Mouse (Mus musculus) lung, embryonic 14.5 days (tissue): ENCODE measurements around the gene 9130213A22Rik. TPM values are rescaled to one million over a fixed set of nuclear protein-coding genes. Genes with fewer than 3 reads are reported as not detected.

Experiments used
- ATAC-seq: fragments of 200-750 bp; cut with Nextera tagmentation; 2 replicates; pipeline ENCODE4 v1.8.0; 2017; ENCODE audit warnings: mild to moderate bottlenecking, moderate TSS enrichment, moderate library complexity; ENCODE audit not compliant: insufficient read depth
- DNase-seq: peaks from one replicate; pipeline ENCODE4 v3.0.0-alpha.2; 2015
- H3K27ac ChIP-seq: fragments of 300-500 bp; sonication (generic); 2 replicates; pipeline ENCODE4 v1.5.1; 2014; ENCODE audit warnings: low read depth, mild to moderate bottlenecking, moderate library complexity
- H3K27me3 ChIP-seq: fragments of 300-500 bp; sonication (generic); 2 replicates; pipeline ENCODE4 v1.6.1; 2014; ENCODE audit warnings: low read length, control low read depth; ENCODE audit not compliant: insufficient read depth
- H3K36me3 ChIP-seq: fragments of 300-500 bp; sonication (generic); 2 replicates; pipeline ENCODE4 v1.6.1; 2014; ENCODE audit warnings: control low read depth; ENCODE audit not compliant: insufficient read depth
- H3K4me1 ChIP-seq: fragments of 300-500 bp; sonication (generic); 2 replicates; pipeline ENCODE4 v1.6.1; 2014; ENCODE audit warnings: antibody characterized with exemption, control low read depth; ENCODE audit not compliant: insufficient read depth
- H3K4me2 ChIP-seq: fragments of 300-500 bp; sonication (generic); 2 replicates; pipeline ENCODE4 v1.6.1; 2014; ENCODE audit warnings: mild to moderate bottlenecking
- H3K4me3 ChIP-seq: fragments of 300-500 bp; sonication (generic); 2 replicates; pipeline ENCODE4 v1.5.1; 2014; ENCODE audit warnings: low read depth, low read length
- H3K9ac ChIP-seq: fragments of 300-500 bp; sonication (generic); 2 replicates; pipeline ENCODE4 v1.6.1; 2014
- H3K9me3 ChIP-seq: fragments of 300-500 bp; sonication (generic); 2 replicates; pipeline ENCODE4 v1.6.1; 2016; ENCODE audit warnings: low read depth, low read length, control low read depth
- CTCF ChIP-seq: IDR thresholded peaks from 2 replicates; pipeline ENCODE4 v1.5.1; 2016; ENCODE audit warnings: antibody characterized with exemption, low read depth
- WGBS: fragments of 180-500 bp; shearing (Covaris S2); extraction: QIAGEN DNeasy Blood & Tissue Kit; methylation state at CpG from one replicate; pipeline ENCODE4 v1.1.7; 2014; 5-methylcytosine and 5-hydroxymethylcytosine counted together
- polyA plus RNA-seq: library from polyadenylated mRNA; unstranded; fragments of >200 nt; fragmentation: Nextera tagmentation; extraction: Ambion mirVana; gene quantifications from 2 replicates; pipeline ENCODE4 v1.2.1, GENCODE M21; 2014

The 9130213A22Rik gene
- polyA plus RNA-seq, 1 experiment from 2014 or later: 0.41 TPM

DNA sequence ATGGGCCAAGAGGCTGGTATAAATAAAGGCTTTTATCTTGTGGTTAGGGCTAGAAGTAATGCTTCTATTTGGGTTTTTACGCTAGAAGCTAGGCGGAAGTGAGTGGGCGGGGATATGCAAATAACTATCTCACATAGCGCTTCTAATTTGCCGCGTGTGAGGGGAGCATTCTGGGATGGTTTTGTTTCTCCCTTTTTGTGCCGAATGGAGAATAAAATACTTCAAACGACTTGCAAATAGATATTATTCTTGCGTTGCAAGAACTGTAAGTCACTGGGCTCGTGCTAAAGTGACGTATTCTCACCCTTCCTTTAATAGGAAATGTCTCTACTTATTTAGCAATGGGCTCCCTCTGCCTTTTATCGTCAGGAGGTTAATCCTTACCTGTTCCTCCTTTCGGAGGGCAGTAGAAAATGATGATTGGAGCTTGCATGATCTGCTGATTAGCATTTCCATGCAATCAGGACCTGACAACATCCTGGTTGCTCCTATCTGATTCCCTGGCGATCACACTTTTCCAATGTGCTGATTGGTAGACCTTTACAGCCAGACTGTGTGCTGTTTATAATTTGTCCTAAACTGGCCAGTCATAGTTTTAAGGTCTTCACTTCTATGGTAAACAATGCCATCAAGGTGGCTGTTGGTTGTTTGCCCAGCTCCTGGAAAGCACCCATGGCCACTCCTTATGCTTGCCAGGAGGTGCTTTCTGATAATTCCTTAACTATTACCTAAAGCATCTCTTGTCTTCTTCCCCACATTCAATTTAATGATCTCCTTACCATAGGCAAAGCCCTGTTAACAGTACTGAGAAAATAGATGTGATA lies 49.1 kb downstream of the 9130213A22Rik start:
- H3K9ac ChIP-seq: peak overlapping the region; percentile 62
- peak overlapping the region; percentile 31 for H3K4me3 ChIP-seq
- 0 out of 2 replicates have a peak, but pooled peaks have one; percentile 19 for TF ChIP-seq CTCF
- ATAC-seq: peak; percentile 73
- H3K36me3 ChIP-seq: no peaks in the 10 kb centered on the region
- DNase-seq: peak; percentile 97
- H3K27ac ChIP-seq: peak overlapping the region; percentile 96
- no peaks in the 10 kb centered on the region for H3K9me3 ChIP-seq
- H3K27me3 ChIP-seq: no peaks in the 10 kb centered on the region
- 0% methylated on average over 14 of the region's 14 CpGs for WGBS
- peak overlapping the region; percentile 89 for H3K4me2 ChIP-seq
- H3K4me1 ChIP-seq: peaks cover 7% of the 10 kb centered on the region; the same call in 1 of the 2 replicates

DNA sequence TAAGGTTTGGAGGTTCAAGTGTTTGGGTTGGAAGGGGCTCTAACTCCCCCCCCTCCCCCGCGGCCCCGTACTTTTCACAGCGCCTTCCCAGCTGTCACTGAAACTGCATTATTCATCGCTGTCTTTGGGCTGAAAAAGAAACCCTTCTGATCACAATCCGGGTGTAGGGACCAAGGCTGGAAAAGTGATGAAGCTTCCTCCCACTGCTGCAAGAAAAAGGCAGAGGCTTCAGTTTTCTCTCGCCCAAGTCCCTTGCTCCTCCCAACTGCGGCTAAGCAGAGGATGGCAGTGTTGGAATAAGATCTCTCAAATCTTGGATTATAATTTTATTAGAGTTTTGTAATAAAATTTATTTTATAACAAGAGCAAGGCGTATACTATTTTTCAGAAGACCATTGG lies 49.7 kb downstream of the 9130213A22Rik start:
- H3K4me3 ChIP-seq: peak overlapping the region; percentile 31
- no peak for TF ChIP-seq CTCF
- ATAC-seq: no peak
- no peaks in the 10 kb centered on the region for H3K27me3 ChIP-seq
- DNase-seq: no peak
- H3K9me3 ChIP-seq: no peaks in the 10 kb centered on the region
- H3K36me3 ChIP-seq: no peaks in the 10 kb centered on the region
- peak overlapping the region; percentile 62 for H3K9ac ChIP-seq
- H3K27ac ChIP-seq: peak overlapping the region; percentile 96
- H3K4me2 ChIP-seq: peak overlapping the region; percentile 89
- peaks cover 7% of the 10 kb centered on the region; the same call in 1 of the 2 replicates for H3K4me1 ChIP-seq
- WGBS: 9% methylated on average over 9 of the region's 9 CpGs

GRCm38 (mm10) chr11:69072234-69072633 lies 50.2 kb downstream of the 9130213A22Rik start:
- no peaks in the 10 kb centered on the region for H3K36me3 ChIP-seq
- H3K27me3 ChIP-seq: no peaks in the 10 kb centered on the region
- no peak for TF ChIP-seq CTCF
- ATAC-seq: no peak
- no peaks in the 10 kb centered on the region for H3K9me3 ChIP-seq
- no peak overlapping the region for H3K9ac ChIP-seq
- H3K4me3 ChIP-seq: no peak overlapping the region
- DNase-seq: no peak
- peaks cover 7% of the 10 kb centered on the region; the same call in 1 of the 2 replicates for H3K4me1 ChIP-seq
- WGBS: 81% methylated on average over 11 of the region's 11 CpGs
- peak overlapping the region; percentile 96; the same call in 1 of the 2 replicates for H3K27ac ChIP-seq
- peak overlapping the region; percentile 89 for H3K4me2 ChIP-seq

GRCm38 (mm10) chr11:69071262-69071661 lies 51.1 kb downstream of the 9130213A22Rik start:
- 22% methylated on average over 9 of the region's 9 CpGs for WGBS
- Histone ChIP-seq H3K4me3 (peak overlapping the region; percentile 70), H3K4me1 (peaks cover 12% of the 10 kb centered on the region), H3K9me3 (no peaks in the 10 kb centered on the region), H3K27me3 (no peaks in the 10 kb centered on the region), H3K27ac (peak overlapping the region; percentile 95), H3K4me2 (peak overlapping the region; percentile 89), H3K36me3 (no peaks in the 10 kb centered on the region), H3K9ac (peak overlapping the region; percentile 81)
- no peak for DNase-seq
- ATAC-seq: no peak
- TF ChIP-seq CTCF: no peak

DNA sequence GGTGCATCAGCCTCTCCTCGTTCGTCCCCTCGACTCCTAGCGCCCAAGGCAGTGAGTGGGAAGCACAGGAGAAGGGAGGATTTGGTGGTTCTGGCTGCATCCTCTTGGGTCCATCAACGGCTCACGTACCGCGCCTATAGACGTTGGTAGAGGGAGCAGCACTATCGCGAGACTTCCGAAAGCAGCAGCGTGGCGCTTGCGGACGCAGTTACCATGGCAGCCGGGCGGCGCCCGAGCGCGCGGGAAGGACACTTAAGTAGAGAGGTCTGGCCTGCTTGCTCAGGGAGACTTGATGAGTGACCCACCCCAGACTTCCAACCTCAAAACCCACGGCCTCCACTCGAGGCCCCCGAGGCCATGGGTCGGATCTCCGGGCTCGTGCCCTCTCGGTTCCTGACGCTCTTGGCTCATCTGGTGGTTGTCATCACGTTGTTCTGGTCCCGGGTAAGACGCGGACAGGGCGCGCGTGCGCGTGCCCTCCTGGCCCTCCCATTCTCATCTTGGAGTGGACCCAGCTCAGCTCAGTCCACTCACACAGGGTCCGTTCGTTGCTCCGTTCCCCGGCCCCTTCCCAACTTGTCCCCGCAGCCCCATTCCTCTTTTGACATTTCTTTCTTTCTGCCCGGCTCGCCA lies 51.7 kb downstream of the 9130213A22Rik start, which contains the start of gene Tmem107:
Gene Tmem107 (plus strand): TSS at position 217 of the 633 bp plus-strand sequence.
- Histone ChIP-seq H3K36me3 (no peaks in the 10 kb centered on the region), H3K9me3 (no peaks in the 10 kb centered on the region), H3K27ac (peak within 1 kb of the TSS; percentile 95), H3K27me3 (no peaks in the 10 kb centered on the region), H3K4me3 (peak within 1 kb of the TSS; percentile 70), H3K4me1 (peaks cover 12% of the 10 kb centered on the region), H3K9ac (peak within 1 kb of the TSS; percentile 81), H3K4me2 (peak within 1 kb of the TSS; percentile 89)
- WGBS: under 1% methylated on average over 47 of the region's 47 CpGs
- peak; percentile 99 for DNase-seq
- TF ChIP-seq CTCF: no peak; the same call in 1 of the 2 replicates
- ATAC-seq: peak; percentile 90

GRCm38 (mm10) chr11:69070093-69070492 lies 52.3 kb downstream of the 9130213A22Rik start:
- H3K36me3 ChIP-seq: no peaks in the 10 kb centered on the region
- peak overlapping the region; percentile 70 for H3K4me3 ChIP-seq
- H3K27me3 ChIP-seq: no peaks in the 10 kb centered on the region
- H3K9me3 ChIP-seq: no peaks in the 10 kb centered on the region
- no peak for TF ChIP-seq CTCF
- H3K9ac ChIP-seq: peak overlapping the region; percentile 81
- ATAC-seq: no peak
- WGBS: under 1% methylated on average over 13 of the region's 13 CpGs
- DNase-seq: peak; percentile 46
- peaks cover 12% of the 10 kb centered on the region for H3K4me1 ChIP-seq
- peak overlapping the region; percentile 89 for H3K4me2 ChIP-seq
- peak overlapping the region; percentile 95 for H3K27ac ChIP-seq

Other genes with a start within 250 kb of the 9130213A22Rik start
- gene Rnf222, start 234.0 kb downstream of the 9130213A22Rik start, polyA plus RNA-seq: 0.07 and 0.11 TPM in 2 replicates
- gene Rpl26, start 221.0 kb downstream of the 9130213A22Rik start, polyA plus RNA-seq: 1,103 and 1,167 TPM in 2 replicates
- gene Odf4, start 195.5 kb downstream of the 9130213A22Rik start, polyA plus RNA-seq: not detected in 2 replicates
- gene Arhgef15, start 165.1 kb downstream of the 9130213A22Rik start, polyA plus RNA-seq: 21.6 and 23.9 TPM in 2 replicates
- 3.9 and 4.0 TPM in 2 replicates for gene Slc25a35, start 154.5 kb downstream of the 9130213A22Rik start, polyA plus RNA-seq
- gene Rangrf, start 147.4 kb downstream of the 9130213A22Rik start, polyA plus RNA-seq: 49.9 TPM in 2 replicates
- gene Pfas, start 114.1 kb downstream of the 9130213A22Rik start, polyA plus RNA-seq: 36.8 and 43.3 TPM in 2 replicates
- gene Ctc1, start 106.7 kb downstream of the 9130213A22Rik start, polyA plus RNA-seq: 59.3 and 63.6 TPM in 2 replicates
- gene Aurkb, start 76.9 kb downstream of the 9130213A22Rik start, polyA plus RNA-seq: 209 and 211 TPM in 2 replicates
- 8.0 and 9.5 TPM in 2 replicates for gene Borcs6, start 62.9 kb downstream of the 9130213A22Rik start, polyA plus RNA-seq
- gene Tmem107, start 51.8 kb downstream of the 9130213A22Rik start, polyA plus RNA-seq: 51.0 and 54.4 TPM in 2 replicates
- gene Vamp2, start 34.1 kb downstream of the 9130213A22Rik start, polyA plus RNA-seq: 64.0 and 64.2 TPM in 2 replicates
- gene Per1, start 27.4 kb downstream of the 9130213A22Rik start, polyA plus RNA-seq: 15.4 and 23.7 TPM in 2 replicates
- gene Hes7, start 2.2 kb downstream of the 9130213A22Rik start, polyA plus RNA-seq: 0.57 and 0.68 TPM in 2 replicates
- 0.09 and 0.17 TPM in 2 replicates for gene Aloxe3, start 3.3 kb upstream of the 9130213A22Rik start, polyA plus RNA-seq
- gene Alox12b, start 34.4 kb upstream of the 9130213A22Rik start, polyA plus RNA-seq: not detected in 2 replicates
- gene Alox8, start 75.3 kb upstream of the 9130213A22Rik start, polyA plus RNA-seq: not detected in 2 replicates
- not detected in 2 replicates for gene Gucy2e, start 114.4 kb upstream of the 9130213A22Rik start, polyA plus RNA-seq
- 16.6 and 19.2 TPM in 2 replicates for gene Cntrob, start 201.2 kb upstream of the 9130213A22Rik start, polyA plus RNA-seq
- gene Trappc1, start 201.4 kb upstream of the 9130213A22Rik start, polyA plus RNA-seq: 143 and 150 TPM in 2 replicates
- gene Kcnab3, start 203.7 kb upstream of the 9130213A22Rik start, polyA plus RNA-seq: 0.89 and 1.3 TPM in 2 replicates
- gene Rnf227, start 217.9 kb upstream of the 9130213A22Rik start, polyA plus RNA-seq: 15.2 TPM in 2 replicates
- gene Chd3, start 246.8 kb upstream of the 9130213A22Rik start, polyA plus RNA-seq: 57.3 and 59.9 TPM in 2 replicates